In the genomic region with DNA sequence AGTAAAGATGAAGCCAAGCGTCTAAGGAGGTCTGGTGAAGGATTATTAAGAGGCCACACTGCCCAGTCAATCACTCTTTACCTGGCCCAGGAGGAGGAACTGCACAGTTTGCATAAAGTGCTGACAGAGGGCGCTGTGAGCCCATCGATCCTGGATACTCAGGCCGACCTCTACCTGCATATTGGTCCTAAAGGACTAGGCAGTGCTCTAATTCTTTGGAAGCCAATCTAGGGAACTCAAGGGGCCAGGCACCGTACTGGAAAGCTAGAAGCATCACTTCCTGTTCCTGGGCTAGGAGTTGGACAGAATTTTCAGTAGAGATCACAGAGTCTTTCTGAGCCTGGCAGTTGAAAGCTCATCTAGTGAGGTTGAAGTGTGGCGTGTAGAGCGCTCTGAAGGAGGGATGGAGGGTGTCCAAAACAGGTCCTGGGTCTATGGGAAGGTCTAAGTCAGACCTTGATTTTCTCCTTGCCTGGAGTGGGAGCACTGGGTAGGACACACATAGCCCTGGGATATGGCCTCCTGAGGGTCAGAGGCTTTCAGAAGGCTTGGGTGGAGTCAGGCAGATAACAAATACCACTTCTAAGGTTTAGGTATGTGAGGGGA, we compare ENCODE assay signal across 8 mouse cellular contexts. TPM values are rescaled to one million over a fixed set of nuclear protein-coding genes. Genes with fewer than 3 reads are reported as not detected.
DNase-seq lines count a peak whose midpoint lies in the region; ATAC-seq and TF ChIP-seq lines count a peak whose summit lies in the region.

No protein-coding gene starts in this region.

- 0 out of 2 replicates have a peak overlapping the region, but pooled peaks have one; percentile 6 for H3K27ac ChIP-seq in neural tube, embryonic 11.5 days (ENCODE audit: low read depth, low read length)
- H3K27ac ChIP-seq in embryonic facial prominence, embryonic 13.5 days: no peak overlapping the region
- peak overlapping the region; percentile 30 for H3K27ac ChIP-seq in intestine, embryonic 16.5 days (ENCODE audit: low read length)
- H3K27ac ChIP-seq in lung, postnatal 0 days (ENCODE audit: low read length): peak overlapping the region; percentile 85

- 0 out of 2 replicates have a peak, but pooled peaks cover 3% of the 10 kb centered on the region for H3K36me3 ChIP-seq in neural tube, embryonic 11.5 days (ENCODE audit: control insufficient read depth, insufficient read depth, low read length)
- peaks cover 20% of the 10 kb centered on the region for H3K36me3 ChIP-seq in embryonic facial prominence, embryonic 13.5 days
- H3K36me3 ChIP-seq in intestine, embryonic 16.5 days (ENCODE audit: control insufficient read depth, insufficient read depth, low read length): no peaks in the 10 kb centered on the region
- H3K36me3 ChIP-seq in lung, postnatal 0 days (ENCODE audit: insufficient read depth, low read length): no peaks in the 10 kb centered on the region

- H3K27me3 ChIP-seq in neural tube, embryonic 11.5 days (ENCODE audit: control insufficient read depth, insufficient read depth, low read length): no peaks in the 10 kb centered on the region
- H3K27me3 ChIP-seq in embryonic facial prominence, embryonic 13.5 days: peaks cover 8% of the 10 kb centered on the region; the same call in 1 of the 2 replicates
- no peaks in the 10 kb centered on the region for H3K27me3 ChIP-seq in intestine, embryonic 16.5 days (replicated peaks; ENCODE audit: control insufficient read depth, insufficient read depth, low read length)
- no peaks in the 10 kb centered on the region for H3K27me3 ChIP-seq in lung, postnatal 0 days (replicated peaks; ENCODE audit: insufficient read depth, low read length)

- H3K4me3 ChIP-seq in neural tube, embryonic 11.5 days (ENCODE audit: low read depth, low read length): no peak overlapping the region
- no peak overlapping the region for H3K4me3 ChIP-seq in embryonic facial prominence, embryonic 13.5 days
- H3K4me3 ChIP-seq in intestine, embryonic 16.5 days (ENCODE audit: low read length): no peak overlapping the region
- H3K4me3 ChIP-seq in lung, postnatal 0 days (ENCODE audit: low read depth, low read length): no peak overlapping the region

- no peaks in the 10 kb centered on the region for H3K9me3 ChIP-seq in neural tube, embryonic 11.5 days (ENCODE audit: control insufficient read depth, low read length)
- H3K9me3 ChIP-seq in embryonic facial prominence, embryonic 13.5 days: no peaks in the 10 kb centered on the region
- no peaks in the 10 kb centered on the region for H3K9me3 ChIP-seq in intestine, embryonic 16.5 days (ENCODE audit: control insufficient read depth, low read length)
- no peaks in the 10 kb centered on the region for H3K9me3 ChIP-seq in lung, postnatal 0 days (ENCODE audit: low read length)

- peaks cover 12% of the 10 kb centered on the region; the same call in 1 of the 2 replicates for H3K4me1 ChIP-seq in neural tube, embryonic 11.5 days (ENCODE audit: control insufficient read depth, insufficient read depth, low read length)
- H3K4me1 ChIP-seq in embryonic facial prominence, embryonic 13.5 days: peaks cover 34% of the 10 kb centered on the region
- H3K4me1 ChIP-seq in intestine, embryonic 16.5 days (ENCODE audit: control insufficient read depth, insufficient read depth, low read length): peaks cover 43% of the 10 kb centered on the region
- peaks cover 28% of the 10 kb centered on the region for H3K4me1 ChIP-seq in lung, postnatal 0 days (ENCODE audit: insufficient read depth, low read depth, low read length)

- H3K4me2 ChIP-seq in neural tube, embryonic 11.5 days (ENCODE audit: low read depth): 0 out of 2 replicates have a peak overlapping the region, but pooled peaks have one; percentile 26
- H3K4me2 ChIP-seq in embryonic facial prominence, embryonic 13.5 days: peak overlapping the region; percentile 46; the same call in 1 of the 2 replicates
- 0 out of 2 replicates have a peak overlapping the region, but pooled peaks have one; percentile 24 for H3K4me2 ChIP-seq in intestine, embryonic 16.5 days (ENCODE audit: low read depth, low read length)
- no peak overlapping the region for H3K4me2 ChIP-seq in lung, postnatal 0 days (replicated peaks; ENCODE audit: low read depth, low read length)

- peak; percentile 40 for DNase-seq in neural tube, embryonic 11.5 days (ENCODE audit: low spot score)
- DNase-seq in neural tube, embryonic 10.5 days (ENCODE audit: extremely low spot score, low spot score): no peak
- DNase-seq in adipocyte (ENCODE audit: low spot score): peak; percentile 41
- DNase-seq in lung, postnatal 0 days (ENCODE audit: low spot score): peak; percentile 77
- peak; percentile 41 to 56 for DNase-seq in thymus, adult 18-20 months
- no peak for DNase-seq in frontal cortex, postnatal 10 days (ENCODE audit: low spot score in 2 of 2)

- TF ChIP-seq CTCF in lung, postnatal 0 days (IDR thresholded peaks at IDR 0.05): peak; percentile 87

- 23% methylated on average over 7 of the region's 7 CpGs for WGBS in neural tube, embryonic 11.5 days
- WGBS in embryonic facial prominence, embryonic 13.5 days: 16% methylated on average over 7 of the region's 7 CpGs
- WGBS in intestine, embryonic 16.5 days: 25% methylated on average over 7 of the region's 7 CpGs
- WGBS in lung, postnatal 0 days: 12% methylated on average over 7 of the region's 7 CpGs

- peak; percentile 19; the same call in 1 of the 2 replicates for TF ChIP-seq EP300 in lung, postnatal 0 days (IDR thresholded peaks at IDR 0.05)

- H3K9ac ChIP-seq in neural tube, embryonic 11.5 days (ENCODE audit: low read length): no peak overlapping the region
- no peak overlapping the region for H3K9ac ChIP-seq in embryonic facial prominence, embryonic 13.5 days
- H3K9ac ChIP-seq in intestine, embryonic 16.5 days (ENCODE audit: low read depth, low read length): no peak overlapping the region; the same call in 1 of the 2 replicates
- no peak overlapping the region for H3K9ac ChIP-seq in lung, postnatal 0 days (replicated peaks; ENCODE audit: low read depth)

- no peak for ATAC-seq in neural tube, embryonic 11.5 days (ENCODE audit: insufficient read depth, low FRiP score, low TSS enrichment)
- no peak for ATAC-seq in embryonic facial prominence, embryonic 13.5 days (ENCODE audit: insufficient number of reproducible peaks, insufficient read depth, low FRiP score, low TSS enrichment, low read depth)
- peak; percentile 23; the same call in 1 of the 2 replicates for ATAC-seq in intestine, embryonic 16.5 days
- ATAC-seq in lung, postnatal 0 days: peak; percentile 20

RNA-seq across cellular contexts. Expression of a gene that starts 4.4 kb away (rescaled TPM):
- polyA plus RNA-seq in neural tube, embryonic 11.5 days (2014; fragmentation: Nextera tagmentation; extraction: Ambion mirVana): 11.6 and 12.8 TPM in 2 replicates
- 7.0 and 9.7 TPM in 2 replicates for polyA plus RNA-seq in embryonic facial prominence, embryonic 13.5 days (2015; fragmentation: Nextera tagmentation; extraction: Ambion mirVana)
- polyA plus RNA-seq in intestine, embryonic 16.5 days (2015; fragmentation: Nextera tagmentation; extraction: Ambion mirVana): 3.9 TPM in 2 replicates
- polyA plus RNA-seq in lung, postnatal 0 days (2015; fragmentation: Nextera tagmentation; extraction: Ambion mirVana): 1.8 and 2.1 TPM in 2 replicates

RNA-seq across cellular contexts. Expression of a gene that starts 4.8 kb away (rescaled TPM):
- polyA plus RNA-seq in neural tube, embryonic 11.5 days (2014; fragmentation: Nextera tagmentation; extraction: Ambion mirVana): 237 and 255 TPM in 2 replicates
- 300 and 361 TPM in 2 replicates for polyA plus RNA-seq in embryonic facial prominence, embryonic 13.5 days (2015; fragmentation: Nextera tagmentation; extraction: Ambion mirVana)
- polyA plus RNA-seq in intestine, embryonic 16.5 days (2015; fragmentation: Nextera tagmentation; extraction: Ambion mirVana): 316 and 334 TPM in 2 replicates
- 282 and 309 TPM in 2 replicates for polyA plus RNA-seq in lung, postnatal 0 days (2015; fragmentation: Nextera tagmentation; extraction: Ambion mirVana)

RNA-seq across cellular contexts. Expression of a gene that starts 8.6 kb away (rescaled TPM):
- polyA plus RNA-seq in neural tube, embryonic 11.5 days (2014; fragmentation: Nextera tagmentation; extraction: Ambion mirVana): 86.1 and 88.5 TPM in 2 replicates
- polyA plus RNA-seq in embryonic facial prominence, embryonic 13.5 days (2015; fragmentation: Nextera tagmentation; extraction: Ambion mirVana): 120 and 147 TPM in 2 replicates
- polyA plus RNA-seq in intestine, embryonic 16.5 days (2015; fragmentation: Nextera tagmentation; extraction: Ambion mirVana): 119 and 126 TPM in 2 replicates
- polyA plus RNA-seq in lung, postnatal 0 days (2015; fragmentation: Nextera tagmentation; extraction: Ambion mirVana): 125 and 136 TPM in 2 replicates

RNA-seq across cellular contexts. Expression of a gene that starts 19.8 kb away (rescaled TPM):
- polyA plus RNA-seq in neural tube, embryonic 11.5 days (2014; fragmentation: Nextera tagmentation; extraction: Ambion mirVana): 33.8 and 37.6 TPM in 2 replicates
- 67.4 and 68.6 TPM in 2 replicates for polyA plus RNA-seq in embryonic facial prominence, embryonic 13.5 days (2015; fragmentation: Nextera tagmentation; extraction: Ambion mirVana)
- polyA plus RNA-seq in intestine, embryonic 16.5 days (2015; fragmentation: Nextera tagmentation; extraction: Ambion mirVana): 62.7 and 74.1 TPM in 2 replicates
- polyA plus RNA-seq in lung, postnatal 0 days (2015; fragmentation: Nextera tagmentation; extraction: Ambion mirVana): 95.7 and 96.4 TPM in 2 replicates

RNA-seq across cellular contexts. Expression of a gene that starts 21.7 kb away (rescaled TPM):
- polyA plus RNA-seq in neural tube, embryonic 11.5 days (2014; fragmentation: Nextera tagmentation; extraction: Ambion mirVana): 1.6 and 1.8 TPM in 2 replicates
- 1.5 and 1.6 TPM in 2 replicates for polyA plus RNA-seq in embryonic facial prominence, embryonic 13.5 days (2015; fragmentation: Nextera tagmentation; extraction: Ambion mirVana)
- 13.2 and 13.4 TPM in 2 replicates for polyA plus RNA-seq in intestine, embryonic 16.5 days (2015; fragmentation: Nextera tagmentation; extraction: Ambion mirVana)
- polyA plus RNA-seq in lung, postnatal 0 days (2015; fragmentation: Nextera tagmentation; extraction: Ambion mirVana): 300 and 307 TPM in 2 replicates

Comparison
In these comparisons a context has a peak if more than half of its experiments do, and no peak if none do; other contexts are left out.
1. DNase-seq: peak in neural tube, embryonic 11.5 days (single experiment), adipocyte (single experiment), lung, postnatal 0 days (single experiment) and thymus, adult 18-20 months (2 of 2); none in neural tube, embryonic 10.5 days (single experiment) and frontal cortex, postnatal 10 days (0 of 2).
2. ATAC-seq: peak in intestine, embryonic 16.5 days (single experiment) and lung, postnatal 0 days (single experiment); none in neural tube, embryonic 11.5 days (single experiment) and embryonic facial prominence, embryonic 13.5 days (single experiment).